Mouse (Mus musculus) left cerebral cortex, postnatal 14 days (tissue): ENCODE results near the gene Mns1. TPM values are rescaled to one million over a fixed set of nuclear protein-coding genes. Genes with fewer than 3 reads are reported as not detected.

ENCODE experiments used
- microRNA-seq, 2 experiments: library from miRNA; unstranded; fragments of <30 nt; microRNA quantifications; one replicate each; pipeline ENCODE4 v1.2.0; 2022
- total RNA-seq, 2 experiments: library from RNA; stranded (reverse); gene quantifications; 2 replicates each; pipeline ENCODE4 v1.2.3; 2021

Gene Mns1
- total RNA-seq, 2 experiments from 2014 or later = 1.1 TPM

Small RNAs within 50 kb of the gene (microRNA-seq; reads per million reads assigned to microRNA genes)
- gene Gm28010 = 0 reads per million in 2 experiments

Other genes starting within 250 kb of the Mns1 start
- gene Zfp280d, start 163.2 kb upstream of the Mns1 start, total RNA-seq = 10 to 100 TPM; 47.1 to 50.0 TPM
- gene Tex9, start 54.2 kb downstream of the Mns1 start, total RNA-seq = 10 to 100 TPM in 1 of 2 experiments, 1 to 10 TPM in 1; 9.8 to 10.5 TPM
- 10 to 100 TPM; 28.6 to 29.5 TPM for gene Rfx7, start 94.2 kb downstream of the Mns1 start, total RNA-seq
- 100 to 1,000 TPM; 298 to 311 TPM for gene Nedd4, start 224.3 kb downstream of the Mns1 start, total RNA-seq